Mouse (Mus musculus): ENCODE data around the gene Fgf15.

DNA sequence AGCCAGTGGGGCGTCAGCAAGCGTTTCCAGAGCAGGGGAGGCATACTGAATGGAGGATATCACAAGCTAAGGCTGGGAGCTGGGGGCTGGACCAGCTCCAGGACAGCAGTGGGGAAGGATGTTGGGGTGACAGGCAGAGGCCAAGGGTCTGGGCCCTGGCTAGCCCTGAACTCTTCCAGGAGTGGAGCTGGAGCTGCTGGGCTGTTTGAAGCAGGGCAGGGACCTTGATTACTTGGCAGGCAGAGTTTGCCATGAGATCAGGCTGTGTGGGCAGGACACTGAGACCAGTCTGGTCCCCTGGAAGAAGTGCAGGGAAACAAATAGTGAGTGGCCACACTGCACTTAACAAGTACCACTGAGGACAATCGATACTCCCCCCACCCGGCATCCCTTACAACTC lies 22.1 kb upstream of the Fgf15 start:
- TF ChIP-seq CTCF (IDR thresholded peaks at IDR 0.05; ENCODE audit: control insufficient read depth, insufficient read depth, insufficient replicate concordance, low read depth, low read length) (no peak), POLR2A (IDR thresholded peaks at IDR 0.05; ENCODE audit: control insufficient read depth, low read depth, low read length) (no peak)
